Mouse (Mus musculus) bone marrow macrophage, adult 2 months (primary cell): ENCODE results near the gene Sema3a. TPM values are rescaled to one million over a fixed set of nuclear protein-coding genes. Genes with fewer than 3 reads are reported as not detected.

Experiments
- H3K27ac ChIP-seq: 2 replicates; pipeline ENCODE4 v1.5.1; 2012; ENCODE audit warnings: low read depth, low read length; ENCODE audit not compliant: insufficient read depth
- H3K4me1 ChIP-seq: 2 replicates; pipeline ENCODE4 v1.6.1; 2012; ENCODE audit warnings: low read length; ENCODE audit not compliant: control insufficient read depth, insufficient read depth
- H3K4me3 ChIP-seq: 2 replicates; pipeline ENCODE4 v1.5.1; 2012; ENCODE audit warnings: mild to moderate bottlenecking, low read length, moderate library complexity; ENCODE audit not compliant: insufficient read depth
- CTCF ChIP-seq: IDR thresholded peaks from 2 replicates; pipeline ENCODE4 v1.5.1; 2012; ENCODE audit warnings: low read depth, mild to moderate bottlenecking, low read length, moderate library complexity
- POLR2A ChIP-seq: IDR thresholded peaks from 2 replicates; pipeline ENCODE4 v1.6.1; 2012; ENCODE audit warnings: mild to moderate bottlenecking, low read depth, low read length, borderline replicate concordance
- polyA plus RNA-seq: library from polyadenylated mRNA; stranded (reverse); fragments of >200 nt; gene quantifications from 2 replicates; pipeline ENCODE4 v1.2.4, GENCODE M21; 2012; ENCODE audit not compliant: missing spikeins, insufficient read depth, insufficient read length

Sema3a gene
- polyA plus RNA-seq, 1 experiment, result not detected

- no peak overlapping the region for H3K27ac ChIP-seq
- no peak for TF ChIP-seq POLR2A
- TF ChIP-seq CTCF, result no peak
- H3K4me1 ChIP-seq, result no peaks in the 10 kb centered on the region
- H3K4me3 ChIP-seq, result no peak overlapping the region
Measured at GRCm38 (mm10) chr5:13630692-13631091, 505.5 kb downstream of the Sema3a start.

- TF ChIP-seq CTCF (no peak), POLR2A (no peak)
- Histone ChIP-seq H3K4me3 (no peak overlapping the region), H3K4me1 (no peaks in the 10 kb centered on the region), H3K27ac (no peak overlapping the region)
Measured at GRCm38 (mm10) chr5:13636237-13636636, 511.0 kb downstream of the Sema3a start.
